Mouse (Mus musculus) ES-E14 (cell line): Measurements from ENCODE around the gene Gnb3.

Experiments used
- MAFK ChIP-seq: IDR thresholded peaks from 2 replicates; pipeline ENCODE4 v1.6.1; 2014; ENCODE audit warnings: mild to moderate bottlenecking, low read depth, low read length, inconsistent platforms; ENCODE audit not compliant: insufficient read depth
- ZNF384 ChIP-seq: IDR thresholded peaks from 2 replicates; pipeline ENCODE4 v1.6.1; 2012; ENCODE audit warnings: low read depth, low read length, inconsistent platforms

GRCm38 (mm10) chr6:124865766-124866362 is 25.8 kb upstream of the Gnb3 start:
- TF ChIP-seq MAFK (no peak), ZNF384 (no peak)
